Mouse (Mus musculus) 416B (cell line): ENCODE results near the gene Cux1.

Experiments
- DNase-seq: peaks from one replicate; pipeline ENCODE4 v3.0.0; 2011; ENCODE audit warnings: low read depth

The Cux1 gene

DNA sequence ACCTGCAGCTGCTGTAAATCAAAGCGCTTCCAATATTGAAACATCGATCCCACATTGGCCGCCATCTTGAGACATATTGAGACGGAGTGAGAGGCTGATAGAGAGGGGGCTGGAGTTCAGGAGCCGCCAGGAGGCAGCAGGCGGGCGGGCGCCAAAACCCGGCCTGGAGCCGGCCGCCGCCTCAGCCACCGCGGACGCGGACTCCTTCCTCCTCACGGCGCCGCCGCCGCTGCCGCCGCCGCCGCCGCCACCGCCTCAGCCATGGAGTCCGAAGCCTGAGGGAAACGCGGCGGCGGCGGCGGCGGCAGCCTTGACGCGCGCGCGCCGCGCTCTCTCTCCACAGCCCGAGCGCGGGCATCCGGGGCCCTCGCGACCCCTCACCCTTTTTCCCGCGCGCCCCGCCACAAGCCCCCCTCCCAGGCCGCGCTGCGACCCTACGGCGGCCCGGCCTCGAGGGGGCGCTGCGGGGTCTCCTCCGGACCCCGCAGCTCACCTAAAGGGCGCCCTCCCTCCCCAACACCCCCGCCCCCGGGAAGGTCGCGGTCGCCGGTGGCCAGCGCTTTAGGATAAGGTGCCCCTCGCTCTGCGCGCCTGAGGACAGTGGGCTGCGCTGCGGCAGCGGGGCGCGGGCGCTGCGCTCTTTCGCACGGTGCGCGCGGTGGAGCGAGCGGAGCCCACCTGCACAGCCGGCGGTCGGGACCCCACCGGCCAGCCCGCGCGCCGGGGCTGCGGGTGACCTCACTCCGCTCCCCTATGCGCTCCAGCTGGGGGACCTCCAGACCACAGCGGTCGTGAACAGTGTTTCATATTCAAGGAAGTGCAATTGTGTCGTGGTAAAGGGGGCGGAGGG lies at the start of gene Cux1:
TSS of gene Cux1 (minus strand) at position 315 of the 850 bp plus-strand sequence.
- peak; percentile 89 for DNase-seq

DNA sequence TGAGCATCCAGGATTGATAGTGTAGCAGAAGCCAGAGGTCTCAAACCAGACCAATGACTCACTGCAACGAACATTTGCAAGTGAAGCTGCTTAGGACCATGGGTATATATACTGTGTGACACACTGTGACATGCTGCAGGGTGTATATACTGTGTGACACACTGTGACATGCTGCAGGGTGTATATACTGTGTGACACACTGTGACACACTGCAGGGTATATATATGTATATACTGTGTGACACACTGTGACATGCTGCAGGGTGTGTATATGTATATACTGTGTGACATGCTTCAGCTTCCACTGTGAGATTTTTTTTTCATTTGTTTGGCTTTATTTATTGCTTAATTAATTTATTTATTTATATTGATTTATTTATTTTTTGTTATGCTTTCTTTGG lies 45.1 kb upstream of the Cux1 start:
- DNase-seq, result no peak

DNA sequence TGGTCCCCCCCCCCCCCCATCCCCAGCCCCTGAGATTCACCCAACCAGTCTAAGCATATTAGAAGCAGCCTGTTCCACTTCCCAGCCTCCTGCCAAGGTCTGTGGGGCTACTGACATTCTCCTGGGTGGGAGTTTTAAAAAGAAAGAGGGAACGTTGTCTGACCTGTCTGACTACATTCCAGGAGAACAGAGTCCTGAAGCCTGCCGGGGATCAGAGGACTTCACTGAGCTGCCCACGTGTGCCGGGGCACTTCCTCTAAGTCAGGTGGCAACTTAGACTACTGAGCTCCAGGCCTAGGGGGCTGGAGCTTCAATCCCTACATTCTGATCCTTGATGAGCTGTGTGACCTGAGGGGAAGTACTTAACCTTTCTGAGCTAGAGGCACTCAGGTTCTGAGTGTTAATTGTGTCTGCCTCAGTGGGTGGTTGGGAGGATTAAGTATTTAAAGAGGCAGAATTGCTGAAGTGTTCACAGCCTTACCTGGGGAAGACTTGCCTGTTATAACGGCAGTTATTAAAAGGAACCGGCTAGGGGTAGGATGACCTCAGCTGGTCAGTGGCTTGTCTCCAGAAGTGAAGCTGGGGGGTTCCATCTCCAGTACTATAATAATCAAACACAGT lies 41.6 kb upstream of the Cux1 start:
- no peak for DNase-seq

DNA sequence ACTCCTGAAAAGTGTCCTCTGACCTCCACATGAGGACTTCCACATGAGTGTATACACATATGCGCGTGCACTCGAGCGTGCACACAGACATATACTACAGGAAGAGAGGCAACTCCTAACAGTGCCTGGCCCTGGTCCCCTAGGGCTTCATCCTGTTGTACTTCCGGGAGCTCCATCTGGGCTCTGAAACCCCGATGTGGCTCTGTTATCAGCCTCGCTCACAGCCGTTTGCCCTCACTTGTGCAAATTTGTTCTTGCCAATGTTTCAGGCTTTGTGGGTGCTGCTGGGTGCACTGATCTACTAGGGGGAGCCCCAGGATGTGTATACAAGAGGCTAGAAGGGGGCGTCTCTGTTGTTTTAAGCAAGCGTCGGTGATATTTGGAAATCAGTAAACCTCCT lies 37.9 kb upstream of the Cux1 start:
- no peak for DNase-seq

DNA sequence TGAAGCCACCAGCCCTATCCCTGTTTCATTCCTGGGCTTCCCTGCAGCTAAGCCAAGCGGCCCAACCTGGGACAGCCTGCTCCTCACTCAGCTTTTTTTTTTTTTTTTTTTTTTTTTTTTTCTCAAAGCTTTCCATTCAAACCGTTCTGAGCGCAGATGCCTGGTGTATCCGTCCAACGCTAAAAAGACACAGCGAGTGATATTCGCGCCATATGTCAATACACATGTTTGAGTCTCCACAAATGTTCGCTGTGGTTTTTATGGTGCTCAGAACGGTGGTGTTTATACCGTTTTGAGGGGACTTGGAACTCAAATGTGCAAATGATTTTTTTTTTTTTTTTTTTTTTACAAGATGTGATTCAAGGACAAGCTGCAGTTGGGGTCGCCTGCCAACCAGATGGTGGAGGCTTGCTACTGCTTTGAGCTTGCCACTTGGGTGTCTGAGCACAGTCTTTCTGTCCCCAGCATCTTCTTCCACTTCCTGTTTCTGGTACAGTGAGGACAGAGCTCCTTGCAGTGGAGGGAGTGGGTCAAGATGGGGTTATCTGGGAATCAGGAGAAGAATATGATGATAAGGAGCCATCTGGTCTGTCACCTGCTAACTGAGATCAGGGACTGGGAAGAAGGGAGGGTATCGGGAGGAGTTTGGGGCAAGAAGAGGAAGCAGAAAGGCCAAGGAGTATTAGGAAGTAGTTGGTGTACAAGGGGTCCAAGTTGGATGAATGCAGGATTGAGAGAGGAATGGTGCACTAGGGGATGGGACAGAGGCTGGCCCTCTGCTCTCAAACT lies 36.1 kb upstream of the Cux1 start:
- DNase-seq, result no peak

DNA sequence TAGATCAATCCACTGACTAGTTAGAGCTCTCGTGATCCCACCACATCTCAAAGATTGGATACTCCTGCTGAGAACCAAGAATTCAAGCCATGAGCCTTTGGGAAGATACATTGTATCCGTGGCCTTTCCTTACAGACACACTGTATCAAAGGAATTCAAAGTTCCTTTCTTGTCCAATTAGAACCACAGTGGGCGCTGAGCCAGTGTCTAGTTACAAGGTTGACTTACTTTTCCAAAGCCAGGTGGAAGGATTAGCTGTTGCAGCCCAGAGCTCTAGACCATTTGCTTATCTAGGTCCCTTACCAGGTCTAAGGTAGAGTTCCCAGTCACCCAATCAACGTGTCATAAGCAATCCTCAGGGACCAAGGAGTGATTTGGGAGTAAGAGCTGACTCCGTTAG lies 33.2 kb upstream of the Cux1 start:
- DNase-seq, result no peak

DNA sequence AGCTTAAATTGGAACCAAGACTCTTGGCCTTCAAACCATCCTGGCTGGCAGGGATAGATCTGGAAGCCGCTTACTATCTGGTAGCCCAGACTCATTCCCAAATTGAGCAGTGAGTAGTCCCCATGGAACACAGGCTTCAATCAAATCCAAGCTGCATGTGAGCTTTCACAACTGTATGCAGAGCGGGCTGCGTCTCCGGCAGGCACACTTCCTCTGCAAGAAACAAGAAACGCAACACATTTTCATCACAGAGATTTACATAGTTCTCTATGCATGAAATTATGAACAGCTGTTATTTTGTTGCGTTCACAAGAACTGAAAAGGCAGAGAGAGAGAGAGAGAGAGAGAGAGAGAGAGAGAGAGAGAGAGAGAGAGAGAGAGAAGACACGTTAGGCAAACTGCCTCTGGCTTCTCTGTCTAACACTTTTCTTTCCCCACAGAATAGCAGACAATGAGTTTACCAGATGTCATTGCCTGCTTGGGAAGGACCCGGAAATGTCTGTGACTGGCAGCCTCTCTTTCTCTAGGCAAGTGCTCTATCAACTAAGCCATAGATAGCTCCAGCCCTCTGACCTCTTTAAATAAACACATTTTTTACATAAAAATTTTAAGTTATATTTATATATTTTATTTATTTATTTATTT lies 27.7 kb upstream of the Cux1 start:
- no peak for DNase-seq

DNA sequence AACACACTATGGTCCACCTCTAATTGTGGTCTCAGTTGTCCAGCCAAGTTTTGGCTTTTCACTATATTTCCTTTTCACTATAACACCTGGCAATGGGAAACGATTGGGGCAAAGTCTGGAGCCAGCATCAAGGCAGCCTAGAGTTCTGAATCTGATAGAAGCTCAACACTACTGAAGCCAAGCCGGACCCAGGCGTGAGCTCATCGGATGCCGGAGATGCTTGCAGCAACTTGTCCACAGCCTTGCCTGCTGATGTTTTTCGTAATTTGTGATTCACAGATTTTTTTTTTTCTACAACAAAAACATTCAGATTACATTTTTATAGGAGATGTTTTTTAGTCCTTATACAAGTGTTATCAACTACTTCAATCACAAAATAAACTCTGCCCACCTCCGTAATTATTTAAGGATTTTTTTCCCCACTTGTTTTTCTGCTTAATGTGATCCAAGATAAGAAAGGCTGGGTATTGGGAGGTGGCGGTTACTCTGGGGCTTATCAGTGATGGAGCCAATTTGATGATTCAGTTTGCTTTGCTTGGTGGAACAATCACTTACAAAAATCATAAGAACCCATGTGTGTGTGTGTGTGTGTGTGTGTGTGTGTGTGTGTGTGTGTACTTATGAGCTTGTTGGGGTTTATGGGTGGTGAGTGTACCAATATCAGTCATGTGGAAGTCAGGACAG lies 24.7 kb upstream of the Cux1 start:
- DNase-seq, result no peak

DNA sequence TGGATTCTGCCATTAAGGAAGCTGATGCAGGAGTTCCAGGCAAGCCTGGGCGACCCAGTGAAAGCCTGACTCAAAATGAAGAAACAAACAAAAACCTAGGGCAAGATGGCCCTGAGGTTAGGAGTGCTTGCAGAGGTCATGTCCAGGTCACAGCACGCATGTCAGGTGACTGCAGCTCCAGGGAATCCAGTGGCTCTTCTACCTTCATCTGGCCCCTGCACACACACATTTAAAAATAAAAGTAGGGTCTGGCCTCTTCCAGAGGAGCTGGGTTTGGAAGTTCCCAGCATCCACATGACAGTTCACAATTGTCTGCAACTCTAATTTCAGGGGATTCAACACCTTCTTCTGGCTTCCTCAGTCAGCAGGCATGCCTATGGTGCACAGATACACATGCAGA lies 21.7 kb upstream of the Cux1 start:
- DNase-seq, result no peak

DNA sequence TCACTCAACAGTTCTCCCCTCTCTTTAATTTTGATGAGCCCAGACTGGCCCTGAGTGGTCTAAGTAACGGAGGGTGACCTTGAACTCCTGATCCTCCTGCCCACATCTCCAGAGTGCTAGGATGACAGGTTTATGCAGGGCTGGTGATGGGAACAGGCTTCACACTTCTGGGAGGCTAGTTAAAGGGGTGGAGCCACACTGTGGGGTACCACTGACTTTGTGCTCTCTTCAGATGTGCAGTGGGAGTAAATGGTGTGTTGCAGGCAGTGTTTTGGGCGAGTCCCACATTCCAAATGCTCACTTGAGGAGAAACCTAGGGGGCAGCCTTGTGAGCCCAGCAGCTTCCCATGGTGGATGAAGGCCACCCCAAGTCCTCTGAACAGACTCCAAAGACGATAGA lies 21.2 kb upstream of the Cux1 start:
- DNase-seq, result no peak

DNA sequence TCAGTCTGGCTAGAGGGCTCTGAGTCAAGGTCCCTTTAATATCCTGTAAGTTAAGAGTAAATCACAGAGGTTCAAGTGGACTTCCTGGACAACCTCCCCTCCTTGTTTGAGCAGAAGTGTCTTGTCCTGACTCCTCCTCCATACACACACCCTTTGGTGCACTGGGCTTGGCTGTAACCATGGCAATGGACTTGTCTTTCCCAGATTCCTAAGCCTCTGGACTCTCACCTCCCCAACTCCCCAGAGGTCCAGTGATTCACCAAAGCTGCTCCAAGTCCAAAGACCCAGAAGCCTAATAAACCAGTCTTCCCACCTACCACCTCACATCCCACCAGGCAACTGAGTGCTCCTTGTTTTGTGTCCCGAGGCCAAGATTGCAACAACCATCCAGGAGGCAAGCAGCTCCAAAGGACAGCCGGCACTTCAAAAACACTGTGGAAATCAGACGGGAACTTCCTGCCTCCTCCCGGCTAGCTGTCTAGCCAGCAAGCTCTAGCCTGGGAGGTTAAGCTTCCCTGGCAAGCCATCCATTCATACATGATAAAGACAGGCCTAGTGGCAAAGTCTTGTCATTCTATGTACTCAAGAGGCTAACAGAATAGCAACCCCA lies 17.5 kb upstream of the Cux1 start:
- no peak for DNase-seq

DNA sequence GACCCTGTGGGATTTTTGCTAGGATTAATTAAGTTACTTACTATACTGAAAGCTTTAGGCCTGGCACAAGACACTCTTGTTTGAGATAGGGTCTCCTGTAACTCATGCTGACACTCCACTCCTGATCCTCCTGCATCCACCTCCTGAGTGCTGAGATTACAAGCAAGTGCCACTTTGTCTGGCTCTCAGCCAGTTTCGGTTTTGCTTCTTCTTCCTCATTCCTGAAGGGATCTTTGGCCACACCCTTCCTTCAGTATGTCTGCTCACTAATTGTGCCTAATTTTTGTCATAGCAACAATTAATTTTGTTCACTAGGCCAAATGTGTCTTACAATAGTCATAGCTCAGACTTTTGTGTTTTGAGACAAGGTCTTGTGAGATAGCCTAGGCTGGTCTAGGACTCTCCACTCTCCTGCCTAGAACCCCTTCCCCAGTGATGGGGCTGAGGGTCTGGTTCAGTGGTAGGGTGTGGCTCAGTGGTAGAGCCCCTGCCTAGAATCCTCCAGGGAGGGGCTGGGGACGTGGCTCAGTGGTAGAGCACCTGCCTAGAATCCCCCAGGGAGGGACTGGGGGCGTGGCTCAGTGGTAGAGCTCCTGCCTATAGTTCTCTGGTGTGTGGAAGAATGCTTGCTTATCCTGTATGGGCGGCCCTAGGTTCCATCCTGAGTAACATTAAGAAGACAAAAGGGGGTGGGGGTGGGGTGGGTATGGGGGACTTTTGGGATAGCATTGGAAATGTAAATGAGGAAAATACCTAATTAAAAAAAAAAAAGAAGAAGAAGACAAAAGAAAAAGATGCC lies 16.6 kb upstream of the Cux1 start:
- peak; percentile 63 for DNase-seq

DNA sequence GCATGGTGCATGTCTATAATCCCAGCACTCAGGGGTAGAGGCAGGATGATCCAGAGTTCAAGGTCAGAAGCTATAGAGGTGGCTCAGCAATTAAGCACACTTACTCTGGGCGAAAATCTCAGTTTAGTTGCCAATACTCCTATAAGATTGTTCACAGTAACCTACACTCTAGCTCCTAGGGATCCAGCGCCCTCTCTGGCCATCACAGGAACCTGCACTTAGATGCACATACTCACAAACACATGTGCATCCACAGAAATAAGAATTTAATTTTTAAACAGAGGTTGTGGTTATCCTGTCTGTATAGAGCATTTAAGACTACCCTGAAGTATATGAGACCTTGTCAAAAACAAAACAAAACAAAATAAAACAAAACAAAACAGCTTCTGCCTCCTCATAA lies 16.0 kb upstream of the Cux1 start:
- no peak for DNase-seq

DNA sequence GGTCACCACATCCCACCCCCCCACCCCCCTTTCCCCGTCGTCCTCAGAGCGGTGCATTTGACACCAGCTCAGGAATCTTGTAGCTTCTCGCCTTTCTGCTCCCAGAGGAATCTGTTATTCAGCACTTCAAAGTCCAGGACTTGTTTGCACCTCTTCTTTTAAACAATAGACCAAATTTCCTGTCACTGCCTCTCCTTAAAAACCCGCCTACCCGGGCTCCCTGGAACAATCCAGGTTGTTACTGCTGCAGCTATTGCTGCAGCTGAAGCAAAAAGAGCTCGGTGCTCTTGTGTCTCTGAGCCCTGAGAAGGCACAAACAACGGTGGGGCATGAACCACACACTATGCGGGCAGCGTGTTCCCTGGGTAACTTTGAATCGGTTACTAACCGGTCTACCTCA lies 14.9 kb upstream of the Cux1 start:
- no peak for DNase-seq

DNA sequence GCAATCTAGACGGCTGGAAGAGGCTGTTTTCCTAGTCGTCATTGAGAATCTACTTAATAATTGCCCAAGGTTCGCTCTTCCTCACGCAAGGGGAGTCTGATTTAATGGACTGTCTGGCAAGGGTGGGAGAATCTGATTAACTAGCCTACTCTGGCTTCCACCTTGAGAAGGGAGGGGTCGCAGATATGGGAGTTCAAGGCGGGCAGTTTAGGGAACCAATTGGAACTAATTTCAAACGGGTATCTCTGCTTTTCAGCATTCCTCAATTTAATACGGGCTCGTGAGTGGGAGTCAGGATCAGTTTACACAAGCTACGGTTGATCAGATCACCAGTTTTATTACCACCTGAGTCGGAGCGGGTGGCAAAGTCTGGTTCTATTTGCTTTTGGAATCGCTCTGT lies 14.3 kb upstream of the Cux1 start:
- DNase-seq, result no peak

DNA sequence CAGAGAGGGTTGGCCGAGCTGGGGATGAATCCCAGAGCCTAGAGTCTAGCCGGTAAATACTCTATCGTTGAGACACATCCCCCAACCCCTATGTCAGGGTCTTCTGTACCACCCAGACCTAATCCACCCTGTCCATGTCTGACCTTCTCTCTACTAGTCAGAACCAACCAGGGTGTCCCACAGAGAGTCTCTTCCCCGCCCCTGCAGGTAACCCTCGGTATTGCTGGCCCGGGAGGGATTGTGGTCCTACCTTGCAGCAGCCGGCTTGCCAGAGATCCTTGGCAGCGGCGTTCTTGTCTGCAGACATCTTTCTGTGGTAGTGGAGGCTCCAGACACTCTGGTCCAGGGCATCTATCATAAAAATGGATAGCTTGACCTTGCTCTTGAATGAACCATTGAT lies 13.9 kb upstream of the Cux1 start:
- no peak for DNase-seq

DNA sequence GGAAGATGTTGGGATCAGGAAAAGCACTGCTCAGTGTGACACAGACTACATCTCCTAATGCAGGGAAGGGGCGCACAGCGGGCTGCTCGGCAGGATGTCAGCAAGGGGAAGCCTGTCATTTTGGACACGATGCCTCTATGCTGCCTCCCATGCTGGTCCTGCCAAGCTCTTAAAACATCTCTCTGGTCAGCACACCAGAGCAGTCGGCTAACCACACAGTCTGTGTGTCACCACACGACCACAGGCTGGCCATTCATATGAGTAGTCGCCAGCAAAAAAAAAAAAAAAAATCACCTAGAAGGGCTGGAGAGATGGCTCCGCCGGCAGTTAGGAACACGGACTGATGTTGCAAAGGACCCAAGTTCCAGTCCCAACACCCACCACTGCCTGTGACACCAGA lies 10.9 kb upstream of the Cux1 start:
- DNase-seq, result peak; percentile 74

DNA sequence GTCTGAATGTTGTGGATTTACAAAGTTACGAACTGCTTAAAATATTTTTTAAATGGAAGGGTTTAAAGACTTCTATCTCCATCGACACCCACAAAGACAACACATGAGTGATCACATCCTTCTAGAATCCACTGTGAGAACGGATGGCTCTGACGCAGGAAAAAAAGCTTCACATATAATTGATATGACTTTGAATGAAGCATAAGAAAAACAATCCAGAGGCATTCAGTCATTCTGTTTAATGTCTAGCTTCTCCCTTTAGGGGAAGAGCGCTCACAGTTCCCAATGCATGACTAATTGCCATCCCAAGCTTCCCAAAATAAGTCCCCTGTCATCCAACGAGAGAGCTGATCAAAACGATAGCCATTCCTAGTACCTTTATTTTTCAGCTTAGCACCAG lies 2.9 kb upstream of the Cux1 start:
- DNase-seq, result no peak

DNA sequence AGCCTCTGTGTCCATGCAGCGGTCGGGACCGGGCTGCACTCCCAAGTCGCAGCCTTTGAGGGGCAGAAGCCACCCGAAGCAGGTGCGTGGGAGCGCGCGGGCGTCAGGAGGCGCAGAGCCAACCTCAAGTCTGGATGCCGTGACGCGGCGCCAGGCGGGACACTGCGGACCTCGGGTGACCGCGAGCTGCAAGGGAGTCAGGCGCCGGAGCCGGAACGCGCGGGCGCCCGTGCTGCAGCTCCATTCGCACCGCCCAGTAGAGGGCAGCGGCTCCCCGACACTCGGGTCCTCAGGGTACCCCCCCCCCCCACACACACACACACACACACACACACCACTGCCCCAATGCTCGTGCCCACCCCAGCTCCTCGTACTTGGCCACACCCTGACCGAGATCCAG lies 1.5 kb upstream of the Cux1 start:
- peak; percentile 82 for DNase-seq

DNA sequence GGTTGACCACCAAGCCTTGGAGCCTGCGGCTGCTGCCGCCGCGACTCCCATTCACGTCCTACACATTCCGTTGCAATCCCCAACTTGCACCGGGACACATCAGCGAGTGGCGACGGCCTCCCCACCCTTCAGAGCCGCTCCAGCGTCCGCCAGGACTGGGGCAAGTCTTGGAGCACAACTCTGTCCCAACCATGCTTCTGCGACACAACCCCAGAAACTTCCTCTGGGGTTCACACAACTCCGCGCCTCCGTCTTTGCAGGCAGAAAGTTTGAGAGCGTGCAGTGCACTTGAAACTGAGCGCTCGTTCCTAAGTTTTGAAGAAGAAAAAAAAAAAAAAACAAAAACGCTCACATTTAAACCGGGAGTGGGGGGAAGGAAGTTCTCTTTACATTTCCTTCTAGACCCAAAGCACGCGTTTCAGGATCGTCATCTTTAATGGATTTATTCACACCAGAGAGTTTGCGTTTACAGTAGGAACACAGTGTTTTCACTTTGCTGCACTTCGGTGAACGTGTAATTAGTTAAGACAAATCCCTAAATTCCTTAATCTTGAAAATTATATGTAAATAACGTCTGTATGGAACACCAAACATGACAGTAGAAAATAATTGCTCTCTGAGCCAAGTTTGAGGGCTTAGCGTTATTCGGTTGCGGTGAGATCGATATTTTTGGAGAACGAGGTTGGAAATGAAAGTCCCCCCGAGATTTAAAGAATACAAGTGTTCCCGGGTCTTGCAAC lies 906 bp upstream of the Cux1 start:
- DNase-seq, result peak; percentile 83
